Mouse (Mus musculus) hindlimb bud, embryonic 11.5 days (tissue): ENCODE measurements around the gene Ckap4.
A peak's percentile ranks its signal among the peaks of the same experiment; 100 is the strongest.
"Not testable (repeated sequence)": the region's sequence is repeated elsewhere in the genome, so short reads cannot be mapped to it uniquely, and the experiment has no call there.

Experiments
- DNase-seq: peaks from one replicate; pipeline ENCODE4 v3.0.0-alpha.2; 2012; ENCODE audit warnings: low read depth, low spot score; ENCODE audit errors: extremely low spot score

The Ckap4 gene

GRCm38 (mm10) chr10:84512766-84513165 is 21.1 kb downstream of the Ckap4 start:
- DNase-seq: no peak

- no peak for DNase-seq
These were observed 25.3 kb downstream of the Ckap4 start for GRCm38 (mm10) chr10:84508603-84509002.

- DNase-seq: peak; percentile 18
These were observed 35.0 kb downstream of the Ckap4 start for GRCm38 (mm10) chr10:84498867-84499266.

GRCm38 (mm10) chr10:84496805-84497204 is 37.1 kb downstream of the Ckap4 start:
- no peak for DNase-seq

GRCm38 (mm10) chr10:84494432-84494831 is 39.4 kb downstream of the Ckap4 start:
- no peak for DNase-seq

GRCm38 (mm10) chr10:84490115-84490514 is 43.7 kb downstream of the Ckap4 start:
- no peak for DNase-seq

GRCm38 (mm10) chr10:84488315-84488714 is 45.5 kb downstream of the Ckap4 start:
- no peak for DNase-seq

GRCm38 (mm10) chr10:84484661-84485060 is 49.2 kb downstream of the Ckap4 start:
- no peak for DNase-seq

GRCm38 (mm10) chr10:84483553-84483952 is 50.3 kb downstream of the Ckap4 start:
- no peak for DNase-seq

GRCm38 (mm10) chr10:84483069-84483468 is 50.8 kb downstream of the Ckap4 start:
- DNase-seq: no peak

GRCm38 (mm10) chr10:84482418-84482817 is 51.4 kb downstream of the Ckap4 start:
- DNase-seq: not testable (repeated sequence)

- DNase-seq: no peak
These were observed 52.6 kb downstream of the Ckap4 start for GRCm38 (mm10) chr10:84481327-84481671.

- DNase-seq: no peak
These were observed 53.1 kb downstream of the Ckap4 start for GRCm38 (mm10) chr10:84480667-84481326.

- no peak for DNase-seq
These were observed 53.7 kb downstream of the Ckap4 start for GRCm38 (mm10) chr10:84480146-84480545.

- DNase-seq: no peak
These were observed 56.2 kb downstream of the Ckap4 start for GRCm38 (mm10) chr10:84477613-84478076.

- no peak for DNase-seq
These were observed 56.7 kb downstream of the Ckap4 start for GRCm38 (mm10) chr10:84477045-84477612.
